Mouse (Mus musculus) MEL (cell line): ENCODE measurements around the gene Marveld2. TPM values are rescaled to one million over a fixed set of nuclear protein-coding genes. Genes with fewer than 3 reads are reported as not detected.

ENCODE experiments used
- DNase-seq: peaks from one replicate; pipeline ENCODE4 v3.0.0; 2011; ENCODE audit warnings: low read depth, low spot score
- H3K27ac ChIP-seq: 2 replicates; pipeline ENCODE4 v1.5.1; 2012; ENCODE audit warnings: low read depth, mild to moderate bottlenecking, control low read depth, low read length, moderate library complexity; ENCODE audit not compliant: control insufficient read depth
- H3K27me3 ChIP-seq, 2 experiments: fragments of 150-350 bp in 1 of 2; sonication (generic) in 1 of 2; 2 replicates each; pipeline ENCODE4 v1.6.1; 2012; ENCODE audit warnings: low read length in 2 of 2, mild to moderate bottlenecking in 2 of 2, improper control_type of control experiment in 1 of 2, moderate library complexity in 1 of 2; ENCODE audit not compliant: insufficient read depth in 2 of 2, control insufficient read depth in 1 of 2
- H3K36me3 ChIP-seq, 2 experiments: 2 replicates each; pipeline ENCODE4 v1.6.1; 2012 to 2014; ENCODE audit warnings: low read length in 2 of 2, improper control_type of control experiment in 1 of 2, inconsistent platforms in 1 of 2, mild to moderate bottlenecking in 1 of 2; ENCODE audit not compliant: insufficient read depth in 2 of 2, control insufficient read depth in 1 of 2
- H3K4me1 ChIP-seq, 2 experiments: fragments of 150-350 bp in 1 of 2; sonication (generic) in 1 of 2; 2 replicates each; pipeline ENCODE4 v1.6.1; 2012; ENCODE audit warnings: low read length in 2 of 2, improper control_type of control experiment in 1 of 2, mild to moderate bottlenecking in 1 of 2; ENCODE audit not compliant: insufficient read depth in 2 of 2, control insufficient read depth in 1 of 2
- H3K4me3 ChIP-seq, 2 experiments: fragments of 150-350 bp in 1 of 2; sonication (generic) in 1 of 2; 2 replicates each; pipeline ENCODE4 v1.5.1; 2012; ENCODE audit warnings: low read depth in 2 of 2, low read length in 2 of 2, mild to moderate bottlenecking in 2 of 2, moderate library complexity in 2 of 2, control low read depth in 1 of 2, improper control_type of control experiment in 1 of 2; ENCODE audit not compliant: control insufficient read depth in 1 of 2, insufficient read depth in 1 of 2
- H3K79me2 ChIP-seq: 2 replicates; pipeline ENCODE4 v1.6.1; 2012; ENCODE audit warnings: mild to moderate bottlenecking, low read length, moderate library complexity; ENCODE audit not compliant: control insufficient read depth, poor library complexity, insufficient read depth
- H3K9ac ChIP-seq: 2 replicates; pipeline ENCODE4 v1.6.1; 2012; ENCODE audit warnings: low read depth, mild to moderate bottlenecking, control low read depth, low read length, moderate library complexity; ENCODE audit not compliant: control insufficient read depth, poor library complexity, severe bottlenecking
- H3K9me3 ChIP-seq: fragments of 150-350 bp; sonication (generic); replicated peaks from 2 replicates; pipeline ENCODE4 v1.6.1; 2012; ENCODE audit warnings: mild to moderate bottlenecking, low read length, improper control_type of control experiment, moderate library complexity; ENCODE audit not compliant: insufficient read depth
- CTCF ChIP-seq, 3 experiments: IDR thresholded peaks in 2 of 3; conservative IDR thresholded peaks in 1 of 3; 2 replicates each; pipeline ENCODE4 v1.5.1; 2011 to 2012; ENCODE audit warnings: low read length in 3 of 3, low read depth in 2 of 3, mild to moderate bottlenecking in 2 of 3, improper control_type of control experiment in 1 of 3, inconsistent platforms in 1 of 3, mixed read lengths in 1 of 3, moderate library complexity in 1 of 3; ENCODE audit not compliant: control insufficient read depth in 1 of 3, insufficient read depth in 1 of 3, poor library complexity in 1 of 3, severe bottlenecking in 1 of 3
- ELF1 ChIP-seq: IDR thresholded peaks from 2 replicates; pipeline ENCODE4 v1.6.1; 2014; ENCODE audit warnings: low read depth, mild to moderate bottlenecking, inconsistent platforms, low read length, improper control_type of control experiment, moderate library complexity
- EP300 ChIP-seq, 2 experiments: IDR thresholded peaks; 2 replicates each; pipeline ENCODE4 v1.6.1; 2011; ENCODE audit warnings: improper control_type of control experiment in 2 of 2, low read length in 2 of 2, low read depth in 1 of 2, mild to moderate bottlenecking in 1 of 2
- ETS1 ChIP-seq: IDR thresholded peaks from 2 replicates; pipeline ENCODE4 v1.6.1; 2012; ENCODE audit warnings: low read depth, mild to moderate bottlenecking, inconsistent platforms, low read length, improper control_type of control experiment, moderate library complexity
- GABPA ChIP-seq: IDR thresholded peaks from 2 replicates; pipeline ENCODE4 v1.6.1; 2012; ENCODE audit warnings: low read depth, mild to moderate bottlenecking, inconsistent platforms, low read length, improper control_type of control experiment, moderate library complexity
- GATA1 ChIP-seq: IDR thresholded peaks from 2 replicates; pipeline ENCODE4 v1.6.1; 2011; ENCODE audit warnings: low read depth, low read length, improper control_type of control experiment
- MAFK ChIP-seq: IDR thresholded peaks from 2 replicates; pipeline ENCODE4 v1.6.1; 2011; ENCODE audit warnings: low read depth, mild to moderate bottlenecking, low read length, improper control_type of control experiment, borderline replicate concordance
- MAZ ChIP-seq: IDR thresholded peaks from 2 replicates; pipeline ENCODE4 v1.6.1; 2012; ENCODE audit warnings: low read depth, mild to moderate bottlenecking, inconsistent platforms, low read length, improper control_type of control experiment
- MYB ChIP-seq: IDR thresholded peaks from 2 replicates; pipeline ENCODE4 v1.6.1; 2011; ENCODE audit warnings: mild to moderate bottlenecking, low read depth, low read length, improper control_type of control experiment
- POLR2A ChIP-seq, 2 experiments: IDR thresholded peaks; 2 replicates each; pipeline ENCODE4 v1.6.1; 2011 to 2012; ENCODE audit warnings: low read length in 2 of 2, mild to moderate bottlenecking in 2 of 2, control low read depth in 1 of 2, improper control_type of control experiment in 1 of 2, low read depth in 1 of 2, moderate library complexity in 1 of 2; ENCODE audit not compliant: control insufficient read depth in 1 of 2, insufficient read depth in 1 of 2, poor library complexity in 1 of 2
- SIN3A ChIP-seq: IDR thresholded peaks from 2 replicates; pipeline ENCODE4 v1.6.1; 2012; ENCODE audit warnings: low read length, improper control_type of control experiment, inconsistent platforms
- TBP ChIP-seq: IDR thresholded peaks from 2 replicates; pipeline ENCODE4 v1.8.0; 2011; ENCODE audit warnings: low read depth, low read length, improper control_type of control experiment
- UBTF ChIP-seq: IDR thresholded peaks from 2 replicates; pipeline ENCODE4 v1.6.1; 2012; ENCODE audit warnings: low read depth, mild to moderate bottlenecking, inconsistent platforms, low read length, improper control_type of control experiment, moderate library complexity, borderline replicate concordance; ENCODE audit not compliant: insufficient read depth
- USF1 ChIP-seq: IDR thresholded peaks from 2 replicates; pipeline ENCODE4 v1.6.1; 2014; ENCODE audit warnings: low read depth, mild to moderate bottlenecking, inconsistent platforms, low read length, improper control_type of control experiment, moderate library complexity
- ZMIZ1 ChIP-seq: IDR thresholded peaks from 2 replicates; pipeline ENCODE4 v1.6.1; 2012; ENCODE audit warnings: low read depth, mild to moderate bottlenecking, inconsistent platforms, low read length, improper control_type of control experiment, moderate library complexity
- ZNF384 ChIP-seq: IDR thresholded peaks from 2 replicates; pipeline ENCODE4 v1.6.1; 2012; ENCODE audit warnings: low read depth, mild to moderate bottlenecking, inconsistent platforms, low read length, improper control_type of control experiment
- polyA plus RNA-seq, 2 experiments: library from polyadenylated mRNA; stranded (reverse) in 1 of 2; unstranded in 1 of 2; fragments of >175 nt in 1 of 2; fragments of >200 nt in 1 of 2; gene quantifications; 2 replicates each; pipeline versions ENCODE4 v1.2.1 to v1.2.4; 2012; ENCODE audit warnings: low replicate concordance in 2 of 2, low read depth in 1 of 2; ENCODE audit not compliant: insufficient read length in 2 of 2, insufficient read depth in 1 of 2, missing spikeins in 1 of 2
- total RNA-seq: library from RNA; depleted of rRNA; stranded (reverse); fragments of 300-350 nt; gene quantifications from 2 replicates; pipeline ENCODE4 v1.2.3, GENCODE M21; 2012

Gene Marveld2
- total and polyA plus RNA-seq, 3 experiments, result not detected

GRCm38 (mm10) chr13:100575950-100576349, 40.8 kb downstream of the Marveld2 start:
- 0 out of 4 replicates have a peak, but pooled peaks cover 0 to 1% of the 10 kb centered on the region in 2 experiments for H3K27me3 ChIP-seq
- peak; percentile 44 for DNase-seq
- H3K9ac ChIP-seq, result no peak overlapping the region
- 0 out of 4 replicates have a peak, but pooled peaks cover 0 to 4% of the 10 kb centered on the region in 2 experiments for H3K4me1 ChIP-seq
- peak; percentile 22 to 28; a peak in 1 of 4 replicates for TF ChIP-seq EP300 (IDR thresholded peaks at IDR 0.05; ENCODE audit: low read depth in 1 of 2, low read length in 2 of 2)
- TF ChIP-seq POLR2A (IDR thresholded peaks at IDR 0.05; ENCODE audit: control insufficient read depth in 1 of 2, insufficient read depth in 1 of 2, low read depth in 1 of 2, low read length in 2 of 2, poor library complexity in 1 of 2), result no peak
- TF ChIP-seq ETS1, result peak; percentile 58
- peak; percentile 74 for TF ChIP-seq GATA1
- 0 out of 2 replicates have a peak, but pooled peaks have one; percentile 27 for TF ChIP-seq ELF1
- H3K9me3 ChIP-seq, result no peaks in the 10 kb centered on the region
- H3K79me2 ChIP-seq, result no peaks in the 10 kb centered on the region
- no peak overlapping the region for H3K27ac ChIP-seq
- no peak overlapping the region for H3K4me3 ChIP-seq
- H3K36me3 ChIP-seq, result no peaks in the 10 kb centered on the region

DNA sequence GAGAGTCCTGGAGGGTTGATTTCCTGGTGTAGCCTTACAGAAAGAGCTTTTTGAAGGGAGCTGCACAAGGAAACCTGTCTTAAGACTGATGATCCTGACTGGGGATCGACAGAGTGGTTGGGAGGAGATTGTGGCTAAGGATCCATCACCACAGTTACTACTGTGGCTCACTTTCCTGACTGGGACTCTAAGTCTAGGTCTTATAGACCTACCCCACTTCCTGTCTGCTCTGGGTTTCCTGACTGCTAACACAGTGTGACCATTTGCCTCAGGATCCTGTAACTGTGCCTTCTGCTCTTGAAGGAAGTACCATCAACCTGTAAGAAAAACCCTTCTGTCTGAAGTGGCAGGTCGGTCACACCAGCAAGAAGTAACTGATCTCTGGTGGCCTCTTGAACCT, 46.1 kb downstream of the Marveld2 start:
- Histone ChIP-seq H3K36me3 (no peaks in the 10 kb centered on the region), H3K4me1 (no peaks in the 10 kb centered on the region), H3K4me3 (no peak overlapping the region), H3K9me3 (no peaks in the 10 kb centered on the region), H3K9ac (no peak overlapping the region), H3K27me3 (peaks cover 0 to 2% of the 10 kb centered on the region in 2 experiments; a peak in 2 of 4 replicates), H3K79me2 (no peaks in the 10 kb centered on the region), H3K27ac (no peak overlapping the region)
- DNase-seq, result no peak
- TF ChIP-seq MAZ, result no peak
- no peak for TF ChIP-seq EP300 (IDR thresholded peaks at IDR 0.05; ENCODE audit: low read depth in 1 of 2, low read length in 2 of 2)
- no peak for TF ChIP-seq TBP
- no peak for TF ChIP-seq CTCF (IDR thresholded peaks at IDR 0.05 in 2 of 3, conservative IDR thresholded peaks at IDR 0.05 in 1 of 3; ENCODE audit: control insufficient read depth in 1 of 3, insufficient read depth in 1 of 3, low read depth in 2 of 3, low read length in 3 of 3, poor library complexity in 1 of 3, severe bottlenecking in 1 of 3)
- TF ChIP-seq MYB, result no peak
- TF ChIP-seq GABPA, result no peak
- TF ChIP-seq ZNF384, result no peak
- TF ChIP-seq SIN3A, result no peak
- TF ChIP-seq USF1, result no peak
- no peak for TF ChIP-seq UBTF
- TF ChIP-seq, all 39 proteins: peak for 0

DNA sequence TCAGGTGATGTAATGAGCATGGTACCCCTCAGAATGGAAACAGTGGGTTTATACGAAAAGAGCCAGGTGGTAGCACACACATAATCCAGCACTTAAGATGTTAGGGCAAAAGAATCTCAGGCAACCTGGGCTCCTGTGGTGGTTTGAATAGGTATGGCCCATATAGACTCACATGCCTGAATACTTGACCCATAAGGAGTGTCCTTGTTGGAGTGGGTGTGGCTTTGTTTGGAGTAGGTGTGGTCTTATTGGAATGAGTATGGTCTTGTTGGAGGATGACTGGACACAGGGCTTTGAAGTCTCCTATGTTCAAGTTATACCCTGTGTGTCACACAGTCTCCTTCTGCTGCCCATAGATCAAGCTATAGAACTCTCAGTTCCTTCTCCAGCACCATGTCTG, 48.4 kb downstream of the Marveld2 start:
- TF ChIP-seq MAFK, result no peak
- TF ChIP-seq ZMIZ1, result no peak
- TF ChIP-seq ETS1, result no peak
- Histone ChIP-seq H3K9me3 (no peaks in the 10 kb centered on the region), H3K27me3 (peaks cover 0 to 2% of the 10 kb centered on the region in 2 experiments; a peak in 2 of 4 replicates), H3K4me3 (no peak overlapping the region), H3K27ac (no peak overlapping the region), H3K79me2 (no peaks in the 10 kb centered on the region), H3K9ac (no peak overlapping the region), H3K4me1 (no peaks in the 10 kb centered on the region), H3K36me3 (no peaks in the 10 kb centered on the region)
- no peak for DNase-seq
